Mouse (Mus musculus) 3T3-L1 (cell line): ENCODE data around the gene Cd36.

Experiments
- DNase-seq: peaks from one replicate; pipeline ENCODE4 v3.0.0-alpha.2; 2015; ENCODE audit warnings: low read depth, low spot score

Cd36 gene

DNA sequence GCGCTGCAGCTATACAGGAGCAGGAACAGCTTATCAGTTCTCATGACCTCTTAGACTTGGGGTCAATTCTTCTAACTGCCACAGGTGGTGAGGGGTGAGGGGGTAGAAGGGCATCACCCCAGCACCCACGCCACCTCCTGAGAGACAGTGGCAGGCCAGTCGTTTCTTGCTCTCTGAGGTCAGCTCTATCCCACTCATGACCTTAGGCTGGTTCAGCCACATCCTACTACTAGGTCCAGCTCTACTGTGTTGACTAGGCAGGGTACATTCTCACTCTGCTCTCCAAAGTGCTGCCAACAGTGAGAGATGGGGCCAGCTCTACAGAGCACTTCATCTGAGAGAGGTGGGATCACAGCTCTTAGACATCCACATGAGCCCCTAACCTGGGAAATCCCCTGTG is 30.2 kb downstream of the Cd36 start:
- DNase-seq: no peak

DNA sequence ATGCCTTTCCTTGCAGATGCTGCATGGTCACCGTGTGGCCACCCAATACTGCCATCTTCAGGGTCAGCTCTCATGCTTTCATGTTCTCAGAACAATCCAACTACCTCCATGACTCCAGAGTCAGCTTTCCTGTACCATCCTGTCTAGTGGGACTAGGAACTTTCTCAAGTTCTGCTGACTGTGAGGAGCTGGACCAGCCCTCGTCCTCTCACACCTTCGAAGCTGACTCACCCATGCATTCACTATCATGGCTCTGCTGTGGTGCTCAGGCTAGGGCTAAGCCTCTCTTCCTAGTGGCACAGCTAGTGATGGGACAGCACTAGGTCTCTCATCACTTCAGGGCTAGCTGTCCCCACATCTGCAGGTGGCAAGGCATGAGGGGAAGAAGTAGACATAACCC is 30.7 kb downstream of the Cd36 start:
- no peak for DNase-seq

DNA sequence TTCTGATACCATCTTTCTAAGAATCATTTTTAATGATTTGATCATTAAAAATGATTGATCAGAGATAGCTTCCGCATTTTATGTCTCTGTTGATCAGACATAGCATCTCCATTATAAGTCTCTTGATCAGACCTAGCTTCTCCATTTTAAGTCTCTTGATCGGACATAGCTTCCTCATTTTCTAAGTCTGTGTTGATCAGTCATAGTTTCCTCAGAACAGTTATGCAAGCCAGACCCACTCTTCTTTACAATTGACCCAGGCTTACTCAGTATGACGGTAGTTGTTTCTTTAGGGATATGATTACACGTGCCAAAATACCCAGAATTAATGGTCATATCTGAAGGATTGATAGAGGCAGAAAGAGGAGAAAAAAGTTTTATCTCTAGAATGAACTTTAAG is 31.3 kb downstream of the Cd36 start:
- DNase-seq: no peak

DNA sequence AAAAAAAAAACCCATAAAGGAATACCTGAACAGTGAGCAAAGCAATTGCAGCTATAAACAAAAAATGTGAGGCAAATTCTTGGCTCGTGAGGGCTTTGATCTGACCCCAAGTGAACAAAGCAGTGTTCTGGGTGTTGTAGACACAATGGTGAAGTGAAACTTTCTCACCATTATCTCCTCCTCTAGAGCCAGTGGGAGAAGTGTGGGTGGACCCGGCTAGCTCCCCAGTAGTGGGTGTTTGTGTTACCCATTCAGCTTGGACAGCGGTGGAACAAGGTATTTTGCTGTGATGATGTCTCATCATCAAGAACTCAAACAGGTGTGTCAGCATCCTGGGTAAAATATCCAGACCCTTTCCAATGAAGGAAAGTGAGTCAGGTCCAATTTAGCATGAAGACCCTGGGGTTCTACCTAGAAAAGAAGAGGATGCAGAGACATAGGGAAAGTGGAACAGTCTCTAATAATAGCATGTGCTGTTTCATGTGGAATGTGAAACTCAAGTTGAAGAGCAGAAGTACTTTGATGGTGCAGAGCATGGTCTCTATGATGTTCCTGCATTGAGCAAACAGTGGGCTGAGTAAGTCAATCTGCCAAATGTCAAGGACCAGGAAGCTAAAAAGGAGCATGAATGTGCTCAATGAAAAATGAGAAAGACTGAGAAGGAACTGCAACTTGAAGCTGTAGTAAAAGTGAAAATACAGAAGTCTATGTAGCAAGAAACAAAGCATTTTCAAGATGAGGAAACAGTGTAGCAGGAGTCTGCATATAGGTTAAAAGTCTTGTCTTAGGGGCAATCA is 34.3 kb downstream of the Cd36 start:
- no peak for DNase-seq

DNA sequence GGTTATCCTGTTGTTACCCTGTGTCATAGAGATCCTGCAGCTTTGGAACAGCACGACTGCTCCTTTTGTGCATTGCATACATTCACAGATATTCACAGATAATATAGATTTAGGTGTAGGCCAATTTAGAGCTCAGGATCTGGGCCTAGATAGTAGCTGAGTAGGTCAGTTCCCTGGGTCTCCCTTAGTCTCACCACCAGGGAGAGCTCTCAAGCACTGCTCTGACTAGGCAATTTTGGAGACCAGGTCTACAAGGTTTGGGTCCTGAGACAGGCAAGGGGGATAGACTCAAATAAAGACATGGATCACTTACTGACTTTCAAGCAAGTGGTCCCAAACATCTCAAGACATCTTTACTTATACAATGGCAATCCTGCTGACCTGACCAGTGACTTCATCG is 38.0 kb downstream of the Cd36 start:
- no peak for DNase-seq

DNA sequence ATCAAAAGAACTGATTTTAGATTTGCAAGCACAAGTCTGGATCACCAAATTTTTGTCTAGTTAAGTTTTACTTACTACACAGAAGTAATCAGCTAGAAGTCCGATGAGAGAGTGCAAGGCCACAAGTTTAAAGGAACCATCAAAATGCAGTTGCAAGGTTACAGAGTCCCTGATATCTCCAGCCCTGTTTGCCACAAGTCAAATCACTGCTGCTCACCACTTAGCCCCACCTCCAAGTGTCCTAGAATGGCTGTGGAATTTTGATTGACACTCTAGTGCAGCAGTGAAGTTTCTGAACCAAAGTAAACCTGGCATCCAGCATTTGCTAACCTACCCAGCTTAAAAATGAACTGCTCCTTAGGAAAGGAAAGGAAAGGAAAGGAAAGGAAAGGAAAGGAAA is 39.0 kb downstream of the Cd36 start:
- peak; percentile 6 for DNase-seq

DNA sequence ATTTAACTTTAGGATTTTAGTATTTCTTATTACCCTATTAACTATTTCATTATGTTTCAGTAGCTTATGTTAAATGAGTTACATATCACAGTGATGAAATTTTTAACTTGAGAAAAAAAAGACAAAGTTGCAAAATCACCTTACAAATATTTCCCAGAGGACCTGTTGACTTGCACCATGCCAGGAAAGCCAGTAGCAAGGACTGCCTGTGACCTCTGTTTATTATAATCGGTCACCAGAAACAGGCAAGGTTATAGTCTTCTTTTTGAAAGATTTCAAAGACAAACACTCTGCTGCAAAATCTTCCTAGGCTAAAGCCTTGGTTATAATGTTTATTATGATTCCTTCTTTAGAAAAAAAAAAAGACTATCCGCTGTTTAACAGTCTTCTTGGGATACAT is 39.9 kb downstream of the Cd36 start:
- DNase-seq: no peak

DNA sequence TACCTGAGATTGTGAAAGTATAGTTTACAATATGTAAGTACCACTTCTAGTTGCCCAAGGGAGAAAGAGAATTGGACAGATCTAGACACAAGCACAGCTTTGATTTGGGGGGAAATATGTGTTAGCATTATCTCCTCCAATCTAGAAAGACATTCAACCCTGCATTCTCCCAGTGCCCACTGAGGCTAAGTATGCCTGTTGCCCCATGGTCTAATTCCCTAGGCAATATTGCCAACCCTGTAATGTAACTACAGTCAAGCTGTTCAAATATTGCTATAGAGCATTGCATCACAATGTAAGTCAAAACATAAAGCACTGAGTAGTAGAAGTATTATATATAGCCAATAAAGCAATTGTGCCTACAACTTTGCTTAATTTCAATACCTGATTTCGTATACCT is 40.3 kb downstream of the Cd36 start:
- DNase-seq: no peak

DNA sequence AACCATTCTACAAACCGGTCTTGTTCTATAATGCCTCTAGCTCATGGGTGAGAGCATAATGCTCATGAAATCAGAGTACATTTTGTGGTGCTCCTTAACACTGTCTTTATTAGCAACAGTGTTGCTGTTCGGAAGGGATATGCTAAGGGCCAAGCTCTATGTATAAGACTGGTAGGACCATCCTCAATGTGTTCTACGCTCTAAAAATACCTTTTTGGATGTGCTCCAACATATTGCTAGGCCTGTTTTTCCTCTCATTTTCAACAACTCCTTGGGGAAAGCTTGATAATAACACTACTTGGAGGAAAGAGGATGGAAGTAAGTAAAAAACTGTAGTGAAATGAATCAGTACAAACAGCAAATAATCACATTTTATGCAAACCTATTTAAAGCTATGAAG is 44.7 kb downstream of the Cd36 start:
- DNase-seq: no peak

DNA sequence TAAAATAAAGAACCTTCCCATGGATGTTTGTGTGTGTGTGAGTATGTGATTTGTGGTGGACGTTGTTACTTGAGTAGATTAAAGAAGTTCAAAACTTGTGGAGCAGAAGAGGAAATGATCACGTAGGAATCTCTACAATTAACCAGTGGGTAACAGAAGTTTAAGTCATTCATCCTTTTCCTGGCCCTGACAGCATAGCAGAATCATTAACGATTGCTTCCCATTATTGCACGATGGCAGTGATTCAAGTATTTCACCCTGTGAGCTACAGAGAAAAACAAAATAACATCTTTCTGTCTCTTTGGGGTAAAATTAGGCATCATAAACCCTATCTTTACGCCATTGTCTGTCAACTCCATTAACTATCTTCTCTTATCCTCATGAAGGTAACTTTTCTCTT is 45.3 kb downstream of the Cd36 start:
- no peak for DNase-seq

DNA sequence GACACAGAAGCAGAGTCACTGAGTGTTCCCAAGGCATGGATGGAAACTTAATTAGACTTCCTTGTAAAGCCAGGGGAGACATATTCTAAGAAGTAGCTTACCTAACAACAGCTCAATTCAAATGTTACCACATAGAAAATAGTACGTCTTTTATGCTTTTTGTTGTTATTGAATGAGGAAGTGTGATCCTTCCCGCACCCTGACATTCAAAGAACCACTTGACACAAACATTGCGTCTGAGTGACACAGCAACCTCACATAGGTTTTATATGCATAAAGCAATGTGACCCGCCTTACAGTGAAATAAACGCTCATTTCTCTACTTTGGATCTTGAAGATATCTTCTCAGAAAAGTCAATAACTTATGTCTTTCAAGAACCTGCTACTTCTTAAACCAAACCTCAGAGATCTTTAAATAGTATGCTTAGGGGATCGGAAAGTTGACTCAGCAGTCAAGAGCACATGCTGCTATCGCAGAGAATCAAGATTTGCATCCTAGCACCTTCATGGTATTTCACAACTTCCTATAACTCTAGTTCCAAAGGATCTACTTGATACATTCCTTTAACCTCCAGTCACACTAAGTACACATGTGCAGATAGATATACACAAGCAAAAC is 46.4 kb downstream of the Cd36 start:
- no peak for DNase-seq

DNA sequence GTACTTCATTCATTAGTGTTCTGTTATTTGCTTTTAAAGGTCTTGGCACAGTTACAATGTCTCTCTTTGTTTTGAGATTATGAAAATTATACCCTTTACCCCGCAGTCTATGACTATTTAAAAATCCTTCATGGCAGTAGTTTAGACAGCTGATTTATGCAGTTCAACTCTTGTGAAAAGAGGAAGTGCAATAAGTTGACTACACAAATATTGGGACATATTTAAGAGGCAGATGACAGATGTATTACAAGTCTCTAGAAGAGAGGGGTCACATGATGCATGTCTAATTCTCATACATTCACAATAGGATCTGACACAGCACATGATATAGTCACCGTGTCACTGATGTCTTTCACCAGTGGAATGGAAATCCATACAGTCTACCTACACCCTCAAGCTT is 49.1 kb downstream of the Cd36 start:
- no peak for DNase-seq

DNA sequence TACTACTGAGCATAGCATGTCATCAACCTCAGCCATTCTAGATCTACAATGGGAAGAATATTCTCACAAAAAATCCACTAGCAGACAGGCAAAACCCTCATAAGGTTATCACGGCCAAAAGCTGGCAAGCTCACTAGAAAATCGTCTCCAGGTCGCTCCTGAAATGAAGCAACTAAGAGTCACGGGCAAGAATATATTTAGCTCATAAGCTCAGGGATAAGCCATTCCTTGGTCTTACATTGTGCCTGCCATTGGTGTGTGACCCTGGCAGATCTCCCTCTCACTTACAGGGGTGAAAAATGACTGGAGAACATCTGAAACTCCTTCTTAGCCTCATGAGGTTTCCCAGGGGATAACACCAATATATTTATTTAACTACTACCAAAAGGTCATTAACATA is 52.2 kb downstream of the Cd36 start:
- DNase-seq: no peak

DNA sequence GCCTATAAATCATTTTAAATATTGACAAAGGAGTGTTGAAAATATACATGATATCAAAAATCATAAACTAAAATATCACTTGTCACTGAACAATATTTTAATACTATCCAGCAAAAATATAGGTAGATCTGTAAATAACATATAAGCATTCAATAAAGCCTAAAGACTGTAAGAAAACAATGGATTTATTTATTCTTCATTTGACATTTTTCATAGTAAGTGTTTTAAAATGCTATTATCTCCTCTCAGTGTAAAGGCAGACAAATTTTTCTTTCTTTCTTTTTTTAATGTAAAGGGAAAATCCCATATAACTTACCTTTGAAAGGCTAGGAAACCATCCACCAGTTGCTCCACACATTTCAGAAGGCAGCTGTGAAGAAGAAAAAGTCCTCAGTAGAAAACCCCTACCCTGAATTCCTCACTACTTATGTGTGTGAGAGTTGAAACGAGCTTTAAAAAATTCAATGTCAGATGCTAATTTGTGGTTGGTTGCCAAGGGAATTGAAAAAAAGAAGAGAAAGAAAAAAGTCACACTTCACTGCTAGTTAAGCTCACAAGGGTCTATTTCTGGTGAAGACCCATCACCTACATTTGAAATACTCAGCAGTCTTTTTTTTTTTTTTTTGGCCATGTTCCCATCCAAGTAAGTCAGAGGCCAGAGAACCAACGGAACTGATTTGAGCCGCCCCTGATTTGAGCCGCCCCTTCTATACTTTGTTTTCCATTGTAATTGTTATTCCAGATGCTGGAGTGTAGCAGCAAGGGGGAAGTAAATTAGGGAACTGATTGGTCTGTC is 53.1 kb downstream of the Cd36 start:
- no peak for DNase-seq

DNA sequence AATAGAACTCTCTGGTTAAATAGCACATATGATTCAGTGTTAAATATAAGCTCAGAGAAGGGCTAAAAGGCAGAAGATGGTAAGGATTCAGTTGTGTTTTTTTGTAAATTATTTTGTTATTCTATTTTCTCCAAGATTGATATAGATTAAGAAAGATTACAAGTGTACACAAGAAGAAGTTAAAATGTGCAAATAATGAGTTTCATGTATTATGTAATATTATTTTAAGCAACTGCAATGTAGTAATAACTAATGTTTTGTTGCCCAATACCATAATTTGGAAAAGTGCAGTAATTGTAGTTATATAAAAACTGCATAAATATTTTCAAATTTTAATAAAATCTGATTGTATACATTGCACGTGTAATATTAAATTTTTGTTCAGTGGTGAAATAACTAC is 54.8 kb downstream of the Cd36 start:
- DNase-seq: no peak

DNA sequence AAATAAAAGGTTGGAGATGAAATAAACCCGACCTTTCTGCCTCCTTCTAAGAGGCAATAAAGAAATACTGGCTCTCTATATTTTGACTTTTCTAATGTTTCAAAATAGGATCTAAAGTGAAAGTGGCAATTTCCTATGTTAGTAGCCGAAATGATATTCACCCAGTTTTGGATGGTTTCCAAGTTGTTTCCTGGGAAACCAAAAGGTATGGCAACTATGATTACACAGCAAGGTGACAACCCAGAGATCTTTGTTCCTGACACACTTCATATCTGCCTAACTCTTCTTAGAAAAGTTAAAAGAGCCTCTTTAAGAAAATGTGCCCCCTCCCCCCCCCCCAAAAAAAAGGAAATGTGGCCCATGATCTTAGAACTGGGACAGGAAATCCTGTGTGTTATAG is 58.1 kb downstream of the Cd36 start:
- no peak for DNase-seq

DNA sequence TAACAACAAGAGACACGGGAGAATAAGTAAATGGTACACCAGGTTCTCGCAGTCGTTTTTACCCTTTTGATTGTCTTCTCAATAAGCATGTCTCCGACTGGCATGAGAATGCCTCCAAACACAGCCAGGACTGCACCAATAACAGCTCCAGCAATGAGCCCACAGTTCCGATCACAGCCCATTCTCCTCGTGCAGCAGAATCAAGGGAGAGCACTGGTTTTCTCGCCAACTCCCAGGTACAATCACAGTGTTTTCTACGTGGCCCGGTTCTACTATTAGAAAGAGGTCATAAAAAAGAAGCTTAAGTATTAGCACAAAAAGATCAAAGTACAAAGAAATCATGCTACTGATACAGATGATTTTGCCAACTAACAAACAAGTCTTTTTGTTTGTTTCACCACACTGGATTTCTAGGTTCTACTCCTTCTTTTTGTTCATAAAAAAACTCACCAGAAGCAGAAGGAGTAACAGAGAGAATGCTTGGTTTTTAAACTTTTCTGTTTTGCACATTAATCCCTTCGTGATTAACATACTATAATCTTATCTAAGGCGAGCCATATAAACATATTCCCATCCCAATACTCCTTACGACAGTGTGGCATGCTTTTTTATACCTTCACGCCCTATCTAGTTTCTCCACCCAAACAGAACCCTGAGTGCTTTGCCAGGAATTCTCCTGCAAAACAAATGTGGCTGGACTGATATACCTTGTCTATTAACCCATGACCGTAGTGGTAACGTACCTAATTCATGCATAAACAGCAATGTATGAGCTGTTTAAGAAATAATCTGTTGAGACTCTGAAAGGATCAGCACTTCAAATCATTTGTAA is 59.7 kb downstream of the Cd36 start:
- DNase-seq: no peak

DNA sequence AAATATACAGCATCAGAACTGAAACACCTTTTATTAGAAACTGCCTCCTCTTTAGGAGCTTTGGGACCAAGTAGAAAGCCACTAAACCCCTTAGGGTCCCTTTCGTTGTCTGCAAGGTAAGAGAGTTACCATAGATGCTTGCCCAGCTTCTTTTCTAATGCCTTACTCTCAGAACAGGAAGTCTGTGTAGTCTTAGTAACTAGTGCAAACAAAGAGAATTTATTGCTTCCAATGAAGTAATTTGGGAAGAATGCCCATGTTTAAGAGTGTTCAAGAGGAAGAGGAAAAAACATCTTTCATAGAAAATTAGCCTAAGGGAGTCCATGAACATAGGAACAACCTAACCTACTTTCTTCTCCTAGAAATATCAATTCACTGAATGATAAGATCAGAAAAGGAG is 67.2 kb downstream of the Cd36 start:
- DNase-seq: peak; percentile 3

DNA sequence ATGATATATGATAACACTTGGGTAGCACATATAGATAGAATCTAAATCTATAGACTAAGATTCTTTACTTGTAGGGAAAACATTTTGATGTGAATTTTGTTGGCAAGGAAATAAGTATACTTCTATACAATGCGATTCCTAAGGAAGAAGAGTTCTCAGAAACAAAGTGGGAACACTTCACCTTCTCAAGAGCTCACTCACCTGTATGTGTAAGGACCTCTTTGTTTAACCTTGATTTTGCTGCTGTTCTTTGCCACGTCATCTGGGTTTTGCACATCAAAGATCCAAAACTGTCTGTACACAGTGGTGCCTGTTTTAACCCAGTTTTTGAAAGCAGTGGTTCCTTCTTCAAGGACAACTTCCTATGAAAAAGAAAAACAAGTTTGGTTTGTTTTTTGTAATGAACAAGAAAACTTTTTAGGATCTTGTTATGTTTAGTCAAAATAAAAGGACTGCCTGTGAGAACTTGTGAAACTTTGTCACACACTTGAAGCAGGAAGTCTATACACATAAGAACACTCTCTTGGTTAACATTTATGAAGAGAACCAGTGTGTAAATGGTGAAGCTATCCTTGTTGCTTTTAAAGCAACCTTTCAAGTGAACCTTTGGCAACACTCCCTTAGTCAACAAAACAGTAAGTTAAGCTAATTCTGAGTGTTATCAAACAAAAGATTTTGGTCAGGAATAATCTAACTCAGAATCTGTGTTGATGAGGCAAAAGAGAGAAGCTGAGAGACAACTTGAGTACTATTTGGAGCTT is 68.2 kb downstream of the Cd36 start:
- no peak for DNase-seq

DNA sequence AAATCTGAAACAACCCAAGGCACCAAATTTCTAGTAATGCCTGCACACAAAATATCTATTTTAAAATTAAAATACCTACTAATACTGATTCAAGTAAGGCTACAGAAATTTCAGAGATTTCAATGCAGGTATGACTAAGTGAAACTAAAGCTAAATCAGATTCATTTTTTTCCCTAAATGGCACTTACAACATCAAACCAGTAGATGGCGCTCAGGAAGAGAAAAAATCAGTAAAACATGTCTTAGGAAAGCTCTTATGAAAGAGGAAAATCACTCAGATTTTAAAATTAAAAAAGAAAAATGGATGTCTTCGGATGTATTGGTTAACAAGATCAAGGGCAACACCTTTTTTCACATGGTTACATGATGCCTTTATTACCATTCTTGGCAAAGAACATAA is 72.4 kb downstream of the Cd36 start:
- peak; percentile 78 for DNase-seq

DNA sequence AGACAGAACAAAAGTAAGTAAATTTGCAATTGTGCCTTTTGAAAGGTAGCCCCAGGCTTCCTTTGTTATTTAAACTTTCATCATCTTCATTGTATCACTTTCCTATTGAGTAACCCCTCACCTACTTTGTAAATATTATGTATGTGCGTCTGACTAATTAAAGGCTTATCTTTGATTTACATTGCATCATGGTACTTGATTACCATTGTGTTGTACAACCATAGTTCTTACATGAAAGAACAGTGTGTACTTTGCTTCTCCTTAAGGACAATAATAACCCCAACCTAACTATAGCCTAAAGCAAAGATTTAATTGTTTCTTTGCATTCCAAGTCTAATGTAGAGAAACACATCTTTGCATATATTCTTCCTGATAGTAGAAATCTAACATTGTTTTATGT is 78.3 kb downstream of the Cd36 start:
- no peak for DNase-seq
